Mouse (Mus musculus) MEL (cell line): ENCODE data around the gene Ebf3. TPM values are rescaled to one million over a fixed set of nuclear protein-coding genes. Genes with fewer than 3 reads are reported as not detected.

Experiments
- DNase-seq: peaks from one replicate; pipeline ENCODE4 v3.0.0; 2011; ENCODE audit warnings: low read depth, low spot score
- H3K27ac ChIP-seq: 2 replicates; pipeline ENCODE4 v1.5.1; 2012; ENCODE audit warnings: low read depth, mild to moderate bottlenecking, control low read depth, low read length, moderate library complexity; ENCODE audit not compliant: control insufficient read depth
- H3K27me3 ChIP-seq, 2 experiments: fragments of 150-350 bp in 1 of 2; sonication (generic) in 1 of 2; 2 replicates each; pipeline ENCODE4 v1.6.1; 2012; ENCODE audit warnings: low read length in 2 of 2, mild to moderate bottlenecking in 2 of 2, improper control_type of control experiment in 1 of 2, moderate library complexity in 1 of 2; ENCODE audit not compliant: insufficient read depth in 2 of 2, control insufficient read depth in 1 of 2
- H3K36me3 ChIP-seq, 2 experiments: 2 replicates each; pipeline ENCODE4 v1.6.1; 2012 to 2014; ENCODE audit warnings: low read length in 2 of 2, improper control_type of control experiment in 1 of 2, inconsistent platforms in 1 of 2, mild to moderate bottlenecking in 1 of 2; ENCODE audit not compliant: insufficient read depth in 2 of 2, control insufficient read depth in 1 of 2
- H3K4me1 ChIP-seq, 2 experiments: fragments of 150-350 bp in 1 of 2; sonication (generic) in 1 of 2; 2 replicates each; pipeline ENCODE4 v1.6.1; 2012; ENCODE audit warnings: low read length in 2 of 2, improper control_type of control experiment in 1 of 2, mild to moderate bottlenecking in 1 of 2; ENCODE audit not compliant: insufficient read depth in 2 of 2, control insufficient read depth in 1 of 2
- H3K4me3 ChIP-seq, 2 experiments: fragments of 150-350 bp in 1 of 2; sonication (generic) in 1 of 2; 2 replicates each; pipeline ENCODE4 v1.5.1; 2012; ENCODE audit warnings: low read depth in 2 of 2, low read length in 2 of 2, mild to moderate bottlenecking in 2 of 2, moderate library complexity in 2 of 2, control low read depth in 1 of 2, improper control_type of control experiment in 1 of 2; ENCODE audit not compliant: control insufficient read depth in 1 of 2, insufficient read depth in 1 of 2
- H3K79me2 ChIP-seq: 2 replicates; pipeline ENCODE4 v1.6.1; 2012; ENCODE audit warnings: mild to moderate bottlenecking, low read length, moderate library complexity; ENCODE audit not compliant: control insufficient read depth, poor library complexity, insufficient read depth
- H3K9ac ChIP-seq: 2 replicates; pipeline ENCODE4 v1.6.1; 2012; ENCODE audit warnings: low read depth, mild to moderate bottlenecking, control low read depth, low read length, moderate library complexity; ENCODE audit not compliant: control insufficient read depth, poor library complexity, severe bottlenecking
- H3K9me3 ChIP-seq: fragments of 150-350 bp; sonication (generic); replicated peaks from 2 replicates; pipeline ENCODE4 v1.6.1; 2012; ENCODE audit warnings: mild to moderate bottlenecking, low read length, improper control_type of control experiment, moderate library complexity; ENCODE audit not compliant: insufficient read depth
- BHLHE40 ChIP-seq: IDR thresholded peaks from 2 replicates; pipeline ENCODE4 v1.6.1; 2012; ENCODE audit warnings: low read depth, mild to moderate bottlenecking, inconsistent platforms, low read length, improper control_type of control experiment, borderline replicate concordance
- CHD1 ChIP-seq: IDR thresholded peaks from 2 replicates; pipeline ENCODE4 v1.6.1; 2012; ENCODE audit warnings: low read depth, mild to moderate bottlenecking, inconsistent platforms, low read length, improper control_type of control experiment
- CHD2 ChIP-seq: IDR thresholded peaks from 2 replicates; pipeline ENCODE4 v1.6.1; 2011; ENCODE audit warnings: low read length, improper control_type of control experiment
- ELF1 ChIP-seq: IDR thresholded peaks from 2 replicates; pipeline ENCODE4 v1.6.1; 2014; ENCODE audit warnings: low read depth, mild to moderate bottlenecking, inconsistent platforms, low read length, improper control_type of control experiment, moderate library complexity
- EP300 ChIP-seq, 2 experiments: IDR thresholded peaks; 2 replicates each; pipeline ENCODE4 v1.6.1; 2011; ENCODE audit warnings: improper control_type of control experiment in 2 of 2, low read length in 2 of 2, low read depth in 1 of 2, mild to moderate bottlenecking in 1 of 2
- JUND ChIP-seq: IDR thresholded peaks from 2 replicates; pipeline ENCODE4 v1.6.1; 2011; ENCODE audit warnings: low read depth, mild to moderate bottlenecking, improper control_type of control experiment, low read length
- MAX ChIP-seq: IDR thresholded peaks from 2 replicates; pipeline ENCODE4 v1.6.1; 2011; ENCODE audit warnings: low read length, improper control_type of control experiment
- MAZ ChIP-seq: IDR thresholded peaks from 2 replicates; pipeline ENCODE4 v1.6.1; 2012; ENCODE audit warnings: low read depth, mild to moderate bottlenecking, inconsistent platforms, low read length, improper control_type of control experiment
- NRF1 ChIP-seq: IDR thresholded peaks from 2 replicates; pipeline ENCODE4 v1.6.1; 2014; ENCODE audit warnings: low read depth, mild to moderate bottlenecking, inconsistent platforms, low read length, improper control_type of control experiment, moderate library complexity; ENCODE audit not compliant: poor library complexity, insufficient read depth, severe bottlenecking
- RCOR1 ChIP-seq: IDR thresholded peaks from 2 replicates; pipeline ENCODE4 v1.6.1; 2012; ENCODE audit warnings: low read depth, mild to moderate bottlenecking, inconsistent platforms, low read length, improper control_type of control experiment
- SMC3 ChIP-seq: IDR thresholded peaks from 2 replicates; pipeline ENCODE4 v1.6.1; 2011; ENCODE audit warnings: low read depth, low read length, improper control_type of control experiment
- TAL1 ChIP-seq: IDR thresholded peaks from 2 replicates; pipeline ENCODE4 v1.6.1; 2012; ENCODE audit warnings: mild to moderate bottlenecking, inconsistent platforms, low read length, moderate library complexity, mixed read lengths
- TCF12 ChIP-seq: IDR thresholded peaks from 2 replicates; pipeline ENCODE4 v1.6.1; 2014; ENCODE audit warnings: low read depth, mild to moderate bottlenecking, inconsistent platforms, low read length, improper control_type of control experiment, moderate library complexity
- USF1 ChIP-seq: IDR thresholded peaks from 2 replicates; pipeline ENCODE4 v1.6.1; 2014; ENCODE audit warnings: low read depth, mild to moderate bottlenecking, inconsistent platforms, low read length, improper control_type of control experiment, moderate library complexity
- ZC3H11A ChIP-seq: IDR thresholded peaks from 2 replicates; pipeline ENCODE4 v1.6.1; 2012; ENCODE audit warnings: low read depth, mild to moderate bottlenecking, inconsistent platforms, low read length, improper control_type of control experiment
- polyA plus RNA-seq, 2 experiments: library from polyadenylated mRNA; stranded (reverse) in 1 of 2; unstranded in 1 of 2; fragments of >175 nt in 1 of 2; fragments of >200 nt in 1 of 2; gene quantifications; 2 replicates each; pipeline versions ENCODE4 v1.2.1 to v1.2.4; 2012; ENCODE audit warnings: low replicate concordance in 2 of 2, low read depth in 1 of 2; ENCODE audit not compliant: insufficient read length in 2 of 2, insufficient read depth in 1 of 2, missing spikeins in 1 of 2
- total RNA-seq: library from RNA; depleted of rRNA; stranded (reverse); fragments of 300-350 nt; gene quantifications from 2 replicates; pipeline ENCODE4 v1.2.3, GENCODE M21; 2012

Gene Ebf3
- total and polyA plus RNA-seq, 3 experiments, result not detected

DNA sequence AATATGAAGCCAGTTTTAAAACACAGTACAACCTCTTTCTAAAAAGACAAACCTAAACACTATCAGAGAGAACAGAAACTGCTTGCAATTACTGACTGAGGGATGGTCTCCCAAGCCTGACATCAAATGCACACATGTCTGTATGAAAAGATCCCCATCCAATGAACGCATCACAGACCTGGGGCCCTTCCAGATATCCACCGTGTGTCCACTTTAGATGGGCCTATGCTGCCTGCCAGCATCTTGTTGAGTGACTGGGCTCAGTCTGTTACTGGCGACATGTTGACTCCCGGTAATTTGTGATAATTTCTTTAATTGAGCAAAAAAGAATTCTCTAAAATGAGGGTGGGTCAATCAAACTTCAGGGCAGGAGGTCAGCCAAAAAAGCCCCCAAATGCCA lies 93.8 kb downstream of the Ebf3 start (continued):
- TF ChIP-seq MAZ, result no peak
- no peak for TF ChIP-seq EP300 (IDR thresholded peaks at IDR 0.05; ENCODE audit: low read depth in 1 of 2, low read length in 2 of 2)

DNA sequence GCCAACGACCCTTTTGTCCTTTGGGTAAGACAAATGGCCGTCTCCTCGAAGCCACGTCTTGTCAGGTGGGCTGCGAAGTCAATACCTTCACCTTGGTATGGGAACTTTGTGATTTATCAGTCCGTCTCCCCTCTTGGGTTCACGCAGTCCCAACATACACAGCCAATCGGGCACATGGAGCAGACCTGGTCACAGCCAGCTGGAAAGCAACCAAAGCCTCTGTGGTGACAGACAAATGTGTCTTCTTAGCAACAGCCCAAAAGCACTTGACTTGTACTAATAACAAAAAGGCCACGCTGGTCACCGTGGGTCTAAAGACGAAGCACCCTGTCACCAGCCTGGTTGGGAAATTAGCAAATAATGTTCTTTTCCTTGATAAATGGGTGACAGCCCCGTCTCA lies 95.5 kb downstream of the Ebf3 start:
- Histone ChIP-seq H3K27ac (no peak overlapping the region), H3K4me3 (no peak overlapping the region), H3K27me3 (no peaks in the 10 kb centered on the region), H3K9me3 (no peaks in the 10 kb centered on the region), H3K36me3 (no peaks in the 10 kb centered on the region), H3K9ac (no peak overlapping the region), H3K4me1 (no peaks in the 10 kb centered on the region), H3K79me2 (no peaks in the 10 kb centered on the region)
- TF ChIP-seq TAL1, result no peak
- no peak for TF ChIP-seq JUND
- TF ChIP-seq RCOR1, result no peak
- no peak for TF ChIP-seq SMC3
- TF ChIP-seq ZC3H11A, result no peak
- TF ChIP-seq CHD2, result no peak
- no peak for DNase-seq

DNA sequence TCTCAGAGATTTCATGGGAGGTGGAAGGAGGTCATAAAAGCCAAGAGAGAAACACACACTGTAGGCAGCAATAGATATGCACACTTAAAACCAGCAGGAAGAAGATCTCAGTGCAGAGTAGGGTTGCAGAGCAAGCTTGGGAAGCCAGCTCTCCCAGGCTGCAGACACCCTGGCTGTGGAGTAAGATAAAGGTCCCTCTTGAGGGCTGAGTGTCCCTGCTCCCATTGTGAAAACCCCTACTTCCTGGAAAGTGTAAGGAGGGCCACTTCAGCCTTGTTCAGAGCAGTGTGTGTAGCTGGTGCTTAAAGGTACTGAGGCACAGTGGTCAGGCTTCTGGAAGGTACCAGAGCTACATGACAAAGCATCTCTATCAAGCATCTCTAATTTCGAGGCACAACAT lies 100.8 kb downstream of the Ebf3 start:
- H3K4me3 ChIP-seq, result no peak overlapping the region
- no peaks in the 10 kb centered on the region for H3K9me3 ChIP-seq
- H3K4me1 ChIP-seq, result no peaks in the 10 kb centered on the region
- no peak for DNase-seq
- no peak overlapping the region for H3K9ac ChIP-seq
- no peaks in the 10 kb centered on the region for H3K36me3 ChIP-seq
- no peaks in the 10 kb centered on the region for H3K27me3 ChIP-seq
- H3K27ac ChIP-seq, result no peak overlapping the region
- no peaks in the 10 kb centered on the region for H3K79me2 ChIP-seq
- no peak for TF ChIP-seq TCF12
- no peak for TF ChIP-seq BHLHE40
- no peak for TF ChIP-seq CHD1
- TF ChIP-seq NRF1, result no peak
- TF ChIP-seq CHD2, result no peak
- no peak for TF ChIP-seq USF1
- TF ChIP-seq MAX, result no peak
- TF ChIP-seq ELF1, result no peak
